Mouse (Mus musculus) heart, postnatal 4 days (tissue): ENCODE results near the gene Glb1. TPM values are rescaled to one million over a fixed set of nuclear protein-coding genes. Genes with fewer than 3 reads are reported as not detected.
"Not testable (repeated sequence)": the region's sequence is repeated elsewhere in the genome, so short reads cannot be mapped to it uniquely, and the experiment has no call there.

ENCODE experiments used
- DNase-seq: peaks from one replicate; pipeline ENCODE4 v3.0.0; 2021
- total RNA-seq, 2 experiments: library from RNA; stranded (reverse); gene quantifications; 2 replicates each; pipeline ENCODE4 v1.2.3; 2021

Gene Glb1
- total RNA-seq = 10 to 100 TPM; 25.0 to 26.0 TPM

DNA sequence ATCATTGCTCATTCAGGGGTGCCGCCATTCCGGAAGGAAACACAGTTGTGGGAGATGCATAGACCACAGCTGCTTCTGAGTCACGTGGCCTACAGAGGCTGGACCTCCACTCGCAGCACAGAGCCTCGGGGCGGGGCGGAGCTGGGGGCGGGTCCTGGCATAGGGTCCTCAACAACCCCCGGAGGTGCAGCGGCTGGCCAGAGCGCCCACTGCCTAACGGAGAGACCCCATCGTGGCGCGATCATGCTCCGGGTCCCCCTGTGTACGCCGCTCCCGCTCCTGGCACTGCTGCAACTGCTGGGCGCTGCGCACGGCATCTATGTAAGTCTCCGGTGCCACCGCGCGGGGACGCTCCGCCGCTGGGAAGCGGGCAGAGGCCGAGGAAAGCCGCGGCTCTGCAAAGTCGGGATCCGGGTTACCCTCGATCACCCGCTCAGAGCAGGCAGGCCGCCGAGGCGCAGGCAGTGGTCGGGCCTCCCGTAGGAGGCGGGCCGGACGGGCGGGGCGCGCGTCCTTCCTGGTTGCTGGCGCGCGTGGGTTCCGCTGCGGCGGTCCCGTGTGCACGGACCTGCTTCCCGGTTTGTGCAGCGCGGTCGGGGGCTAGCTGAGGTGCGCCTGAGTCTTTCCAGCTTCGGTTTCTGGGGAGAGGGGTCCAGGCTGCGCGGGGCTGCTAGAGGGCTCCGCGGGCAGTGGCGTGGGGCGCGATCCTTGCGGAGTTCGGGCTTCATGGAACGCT, at the start of gene Glb1, which contains the start of gene Tmppe:
Gene Glb1, plus strand, starts transcription at position 128 of the 736 bp plus-strand sequence.
Gene Tmppe, plus strand, starts transcription at position 157 of the 736 bp plus-strand sequence.
- peak; percentile 85 for DNase-seq

- peak; percentile 88 for DNase-seq
These were observed 32.9 kb upstream of the Glb1 start for GRCm38 (mm10) chr9:114367783-114368470.

GRCm38 (mm10) chr9:114368471-114368858, 32.4 kb upstream of the Glb1 start:
- DNase-seq = no peak

GRCm38 (mm10) chr9:114369389-114369788, 31.5 kb upstream of the Glb1 start:
- DNase-seq = not testable (repeated sequence)

DNA sequence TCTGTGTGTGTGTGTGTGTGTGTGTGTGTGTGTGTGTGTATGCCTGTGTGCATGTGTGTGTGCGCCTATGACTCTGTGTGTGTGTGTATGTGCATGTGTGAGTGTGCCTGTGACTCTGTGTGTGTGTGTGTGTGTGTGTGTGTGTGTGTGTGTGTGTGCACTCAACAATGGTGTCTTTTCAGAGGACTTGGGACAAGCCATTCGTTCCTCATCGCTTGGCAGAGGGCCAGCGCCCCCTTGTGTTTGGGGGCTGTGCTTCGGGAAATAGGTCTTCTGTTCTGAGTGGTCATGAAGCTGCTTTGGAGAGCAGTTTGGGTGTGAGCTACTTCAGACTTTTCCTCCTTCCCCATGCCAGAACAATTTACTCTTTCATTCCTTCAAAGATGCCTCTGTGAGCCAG, 29.2 kb upstream of the Glb1 start:
- DNase-seq = not testable (repeated sequence)

DNA sequence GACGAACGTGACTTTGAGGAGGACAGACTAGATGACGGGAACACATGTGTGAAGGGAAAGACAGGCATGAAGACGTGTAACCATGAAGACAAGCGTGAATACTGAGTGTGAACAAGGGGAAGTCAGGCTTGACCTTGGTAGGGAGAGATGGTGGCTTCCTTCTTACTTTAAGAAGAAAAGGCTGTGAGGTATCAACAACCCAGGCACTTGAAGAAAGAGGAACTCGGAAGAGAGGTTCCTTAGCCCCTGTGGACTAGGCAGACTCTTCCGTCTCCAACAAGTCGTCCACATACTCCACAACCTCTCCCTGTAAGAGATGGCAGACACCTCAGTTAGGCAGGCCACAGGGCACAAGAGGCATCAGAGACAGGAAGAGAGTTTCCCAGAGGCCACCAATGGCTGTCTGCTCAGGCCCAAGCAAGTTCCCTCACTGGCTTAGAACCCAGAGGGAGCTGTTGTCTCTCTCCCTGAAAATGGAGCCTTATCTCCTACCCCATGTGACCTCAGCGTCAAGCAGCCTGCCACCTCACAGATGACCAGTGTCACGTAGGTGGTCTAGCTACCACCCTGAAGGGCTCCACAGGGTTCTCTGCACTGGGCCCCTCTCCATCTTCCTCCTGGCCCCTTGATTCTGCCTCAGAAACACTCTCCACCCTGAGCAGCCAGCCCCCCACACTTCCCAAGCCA, 25.5 kb upstream of the Glb1 start:
- no peak for DNase-seq

DNA sequence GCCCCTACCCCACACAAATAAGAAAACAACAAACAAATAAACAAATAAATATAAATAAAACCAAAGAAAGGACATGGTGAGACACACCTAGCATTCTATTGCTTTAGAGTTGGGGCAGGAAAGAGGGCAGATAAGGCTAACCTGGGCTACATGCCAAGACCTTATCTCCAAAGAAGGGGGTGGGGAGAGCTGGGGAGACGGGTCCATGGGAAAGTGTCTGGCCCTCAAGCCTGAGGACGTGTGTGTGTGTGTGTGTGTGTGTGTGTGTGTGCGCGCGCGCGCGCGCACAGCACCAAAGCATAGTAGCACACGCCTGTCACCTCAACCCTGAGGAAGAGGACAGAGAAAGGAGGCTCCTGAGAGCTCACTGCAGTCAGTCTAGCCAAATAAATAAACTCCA, 23.7 kb upstream of the Glb1 start:
- peak; percentile 55 for DNase-seq

GRCm38 (mm10) chr9:114379871-114380270, 21.0 kb upstream of the Glb1 start:
- no peak for DNase-seq

DNA sequence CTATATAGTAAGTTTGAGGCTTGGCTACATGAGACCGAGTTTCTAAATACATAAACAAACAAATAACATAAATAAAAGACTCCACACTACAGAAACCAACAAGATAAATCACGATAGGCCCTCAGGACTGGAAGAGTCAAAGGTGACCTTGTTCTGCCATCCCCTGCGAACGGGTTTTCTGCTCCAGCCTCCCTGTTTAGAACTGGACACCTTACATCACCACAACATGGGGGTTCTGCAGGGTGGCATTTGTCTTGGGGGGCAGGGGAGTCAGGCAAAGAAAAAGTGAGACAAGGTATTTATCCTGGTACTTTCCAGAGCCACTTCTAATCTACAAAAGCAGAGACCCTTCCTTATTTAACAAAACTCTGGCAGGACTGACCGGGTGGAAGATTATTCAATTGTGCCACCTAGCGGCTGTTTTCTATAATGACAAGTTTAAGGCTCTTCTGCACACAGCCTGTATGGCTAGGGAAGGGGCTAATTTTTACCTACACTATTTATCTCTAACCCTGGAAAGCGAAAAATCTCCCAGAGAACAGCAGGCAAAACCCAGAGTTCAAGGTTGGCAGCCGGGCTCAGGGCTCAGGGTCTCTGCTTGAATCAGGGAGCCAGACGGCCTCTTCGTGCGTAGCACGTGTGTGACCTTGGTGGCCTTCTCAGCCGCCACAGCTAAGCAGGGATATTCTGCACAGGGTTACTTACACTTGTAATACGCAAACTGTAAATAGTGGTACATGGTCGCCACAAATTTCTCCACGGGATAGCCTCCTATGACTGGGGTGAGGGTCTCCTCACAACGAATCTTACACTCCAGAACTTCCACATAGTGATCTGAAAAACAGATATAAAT, 19.8 kb upstream of the Glb1 start:
- peak; percentile 44 for DNase-seq

DNA sequence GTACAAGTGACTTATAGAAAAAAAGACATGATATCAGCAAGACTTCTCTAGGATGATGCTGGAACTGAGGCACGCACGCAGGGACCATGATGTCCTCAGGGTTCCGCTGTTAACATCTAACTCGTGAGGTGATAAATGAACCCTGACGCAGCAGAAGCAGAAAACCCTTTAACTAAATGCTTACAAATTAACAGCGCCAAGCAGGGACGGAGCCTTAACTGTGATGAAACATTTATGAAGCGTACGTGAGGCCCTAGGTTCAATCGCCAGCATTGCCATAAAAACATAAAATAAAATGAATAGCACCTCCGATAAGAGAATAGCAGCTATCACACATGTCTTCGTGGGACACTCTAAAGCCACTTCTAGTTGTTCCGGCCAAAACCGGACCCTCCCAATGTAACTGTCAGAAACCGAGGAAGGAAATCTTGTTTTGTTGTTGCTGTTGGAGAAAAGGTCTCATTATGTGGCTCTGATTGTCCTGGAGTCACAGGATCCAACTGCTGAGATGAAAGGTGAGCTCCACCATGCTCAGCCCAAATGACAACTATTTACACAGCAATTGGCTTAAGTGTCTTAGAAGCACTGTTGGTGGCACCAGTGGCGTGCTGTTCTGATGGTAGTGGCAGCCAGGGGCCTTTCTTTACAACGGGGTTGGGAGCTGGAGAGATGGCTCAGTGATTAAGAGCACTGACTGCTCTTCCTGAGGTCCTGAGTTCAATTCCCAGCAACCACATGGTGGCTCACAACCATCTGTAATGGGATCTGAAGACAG, 17.8 kb upstream of the Glb1 start:
- no peak for DNase-seq

GRCm38 (mm10) chr9:114384691-114385090, 16.2 kb upstream of the Glb1 start:
- DNase-seq = no peak

DNA sequence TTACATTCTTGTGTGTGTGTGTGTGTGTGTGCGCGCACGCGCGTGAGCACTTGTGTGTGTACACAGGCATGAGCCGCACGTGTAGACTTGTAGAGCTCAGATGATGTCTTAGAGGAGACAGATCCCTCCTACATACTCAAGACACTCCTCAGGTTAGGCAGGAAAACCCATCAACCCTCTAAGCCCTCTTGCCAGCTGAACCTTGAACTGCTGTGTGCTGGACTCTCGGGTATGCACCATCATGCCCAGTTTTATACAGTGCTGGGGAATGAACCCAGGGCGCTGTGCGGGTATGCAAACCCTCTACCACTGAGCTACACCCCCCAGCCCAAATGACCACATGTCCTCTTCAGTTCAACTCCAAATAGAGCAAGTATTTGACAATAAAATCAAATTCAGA, 15.7 kb upstream of the Glb1 start:
- no peak for DNase-seq

DNA sequence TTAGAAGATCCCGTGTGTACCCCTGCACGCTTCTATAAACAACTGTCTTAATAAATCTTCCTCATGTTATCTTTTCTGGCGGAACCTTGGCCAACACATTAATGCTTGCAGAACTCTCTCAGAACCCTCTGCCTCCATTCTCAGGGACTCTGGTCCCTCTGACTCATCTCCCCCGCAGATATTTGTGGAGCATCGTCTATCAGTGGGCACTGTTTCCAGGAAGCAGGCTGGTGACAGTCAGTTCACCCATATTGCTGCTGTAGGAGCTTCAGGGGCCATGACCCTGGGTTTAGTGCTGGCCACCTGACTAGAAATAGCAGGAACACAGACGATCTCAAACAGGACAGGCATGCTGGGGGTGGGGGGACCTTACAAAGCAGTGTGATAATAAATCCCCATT, 13.8 kb upstream of the Glb1 start:
- DNase-seq = no peak

- no peak for DNase-seq
These were observed 12.6 kb upstream of the Glb1 start for GRCm38 (mm10) chr9:114388288-114388687.

GRCm38 (mm10) chr9:114388701-114389370, 12.0 kb upstream of the Glb1 start:
- DNase-seq = no peak

DNA sequence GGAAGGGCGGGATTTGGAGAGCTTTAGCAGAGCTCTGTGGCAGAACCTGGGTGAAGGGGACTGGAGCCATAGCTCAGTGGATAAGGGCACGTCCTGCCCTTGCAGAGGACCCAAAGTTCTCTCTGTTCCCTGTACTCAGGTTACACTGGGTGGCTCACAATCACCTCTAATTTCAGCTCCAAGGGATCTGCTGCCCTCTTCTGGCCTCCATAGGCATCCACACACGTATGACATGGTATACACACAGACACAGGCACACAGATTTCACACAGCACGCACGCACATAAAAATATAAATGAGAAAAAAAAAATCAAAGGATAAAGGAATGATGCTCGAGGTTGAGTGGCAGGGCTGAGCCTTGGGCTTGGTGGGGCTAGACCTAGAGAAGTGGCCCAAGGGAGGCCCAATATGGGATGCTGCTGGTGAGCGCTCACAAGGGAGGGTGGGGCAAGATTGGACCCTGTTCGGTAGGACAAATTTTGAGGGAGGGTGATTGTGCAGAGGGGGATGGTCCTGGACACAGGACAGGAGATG, 11.4 kb upstream of the Glb1 start:
- DNase-seq = no peak

GRCm38 (mm10) chr9:114389905-114390748, 10.7 kb upstream of the Glb1 start, which contains the start of gene Crtap:
Gene Crtap, minus strand, starts transcription at chr9:114390675.
- DNase-seq = peak; percentile 68

GRCm38 (mm10) chr9:114390749-114391075, 10.2 kb upstream of the Glb1 start:
- DNase-seq = no peak

DNA sequence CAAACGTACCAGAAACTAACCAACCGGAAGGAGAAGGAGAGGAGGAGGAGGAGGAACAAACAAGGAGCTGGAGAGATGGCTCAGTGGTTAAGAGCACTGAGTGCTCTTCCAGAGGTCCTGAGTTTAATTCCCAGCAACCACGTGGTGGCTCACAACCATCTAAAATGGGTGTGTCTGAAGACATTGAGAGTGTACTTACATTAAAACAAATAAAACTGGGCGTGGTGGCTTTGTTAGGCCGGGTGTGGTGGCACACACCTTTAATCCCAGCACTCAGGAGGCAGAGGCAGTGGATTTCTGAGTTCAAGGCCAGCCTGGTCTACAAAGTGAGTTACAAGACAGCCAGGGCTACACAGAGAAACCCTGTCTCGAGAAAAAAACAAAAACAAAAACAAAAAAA, 6.7 kb upstream of the Glb1 start:
- DNase-seq = not testable (repeated sequence)

- DNase-seq = no peak
These were observed 6.2 kb upstream of the Glb1 start for GRCm38 (mm10) chr9:114394677-114395076.
